Mouse (Mus musculus): ENCODE measurements around the gene Zfp536.
"Not testable (repeated sequence)": the region's sequence is repeated elsewhere in the genome, so short reads cannot be mapped to it uniquely, and the experiment has no call there.

The Zfp536 gene

DNA sequence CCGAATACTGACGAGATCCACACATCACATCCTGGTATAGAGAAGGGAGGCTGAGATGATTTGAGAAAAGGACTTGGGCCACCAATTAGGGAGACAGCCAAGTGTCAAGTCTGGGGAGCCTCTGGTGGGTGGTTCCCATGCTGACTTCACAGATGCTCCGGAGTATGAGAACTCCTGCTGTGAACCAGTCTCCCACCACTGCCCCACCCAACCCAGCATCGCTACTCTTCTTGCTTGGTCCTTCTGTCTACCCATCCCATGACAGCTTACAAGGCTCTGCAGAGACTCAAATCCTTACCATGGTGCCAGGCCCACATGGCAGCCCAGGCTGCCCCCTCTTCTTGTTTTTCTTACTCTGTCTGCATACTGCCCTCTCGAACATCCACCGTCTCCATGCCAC, 165.5 kb downstream of the Zfp536 start:
- no peak for DNase-seq (ENCODE audit: low read depth, low spot score)

DNA sequence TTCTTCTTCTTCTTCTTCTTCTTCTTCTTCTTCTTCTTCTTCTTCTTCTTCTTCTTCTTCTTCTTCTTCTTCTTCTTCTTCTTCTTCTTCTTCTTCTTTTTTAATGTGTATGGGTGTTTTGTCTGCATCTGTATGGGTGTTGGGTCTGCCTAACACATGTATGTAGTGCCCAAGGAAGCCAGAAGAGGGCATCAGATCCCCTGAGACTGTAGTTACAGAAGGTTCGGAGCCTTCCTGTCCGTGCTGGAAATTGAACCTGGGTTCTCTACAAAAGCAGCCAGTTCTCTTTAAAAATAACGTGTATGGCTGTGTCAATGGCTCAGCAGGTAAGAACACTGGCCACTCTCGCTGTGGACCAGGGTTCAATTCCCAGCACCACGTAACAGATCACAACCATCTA, 167.0 kb downstream of the Zfp536 start:
- DNase-seq (ENCODE audit: low read depth, low spot score): no peak

DNA sequence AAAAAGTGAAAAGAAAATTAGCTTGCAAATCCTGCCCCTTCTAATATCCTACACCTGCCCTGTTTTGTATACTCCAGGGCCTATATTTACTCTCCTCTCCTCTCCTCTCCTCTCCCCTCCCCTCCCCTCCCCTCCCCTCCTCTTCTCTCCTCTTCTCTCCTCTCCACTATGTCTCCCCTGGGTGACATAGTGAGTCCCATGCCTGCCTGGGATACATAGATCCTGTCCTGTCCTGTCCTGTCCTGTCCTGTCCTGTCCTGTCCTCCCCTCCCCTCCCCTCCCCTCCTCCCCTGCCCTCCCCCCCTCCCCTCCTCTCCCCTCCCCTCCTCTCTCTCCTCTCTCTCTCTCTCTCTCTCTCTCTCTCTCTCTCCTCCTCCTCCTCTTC, 169.9 kb downstream of the Zfp536 start:
- DNase-seq (ENCODE audit: low read depth, low spot score): not testable (repeated sequence)

DNA sequence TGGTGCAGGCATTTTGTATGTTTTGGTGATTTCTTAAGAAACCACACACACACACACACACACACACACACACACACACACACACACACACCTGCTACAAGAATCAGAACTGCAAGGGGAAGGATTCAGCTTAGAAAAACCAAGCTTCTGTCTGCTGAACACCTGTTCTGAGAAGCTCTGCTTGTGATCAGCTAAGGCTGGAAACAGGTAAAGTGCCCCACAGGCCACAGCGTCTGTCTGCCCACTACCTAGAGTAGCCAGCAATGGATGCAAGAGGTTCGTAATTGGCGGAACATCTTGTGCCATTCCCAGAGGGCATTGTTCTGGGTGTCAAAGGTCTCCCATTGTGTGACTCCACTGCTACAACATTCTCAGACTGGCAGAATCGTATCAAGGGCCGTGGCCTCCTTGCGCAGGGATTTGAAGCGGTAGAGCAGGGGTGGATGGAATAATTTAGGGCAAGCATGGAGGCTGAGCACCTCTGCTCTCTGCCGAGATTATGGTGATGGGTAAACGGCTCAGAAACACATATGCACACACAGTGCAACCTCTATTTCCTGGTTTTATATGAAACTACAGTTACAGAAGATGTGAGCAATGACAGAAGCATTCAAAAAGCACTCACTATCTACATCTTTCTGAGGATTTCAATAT, 170.4 kb downstream of the Zfp536 start:
- DNase-seq (ENCODE audit: low read depth, low spot score): no peak

DNA sequence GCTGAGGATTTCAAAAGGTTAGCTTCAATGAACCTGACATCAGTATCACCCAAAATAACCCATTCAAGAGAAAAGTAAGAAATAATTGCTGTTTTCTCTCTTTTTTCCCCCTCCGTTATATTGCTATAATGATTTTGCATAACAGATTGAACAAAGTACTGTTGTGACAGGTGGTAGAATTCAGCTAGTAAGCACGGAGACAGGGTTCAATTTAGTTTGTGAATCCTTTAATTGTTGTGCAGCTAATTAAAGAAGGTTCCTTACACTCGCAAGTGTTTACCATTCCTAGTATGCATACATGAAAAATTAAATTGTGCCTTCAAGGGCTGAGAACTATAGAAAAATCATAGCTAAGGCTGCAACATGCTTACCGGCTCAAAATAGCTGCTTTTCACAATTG, 173.1 kb downstream of the Zfp536 start:
- no peak for DNase-seq (ENCODE audit: low read depth, low spot score)

DNA sequence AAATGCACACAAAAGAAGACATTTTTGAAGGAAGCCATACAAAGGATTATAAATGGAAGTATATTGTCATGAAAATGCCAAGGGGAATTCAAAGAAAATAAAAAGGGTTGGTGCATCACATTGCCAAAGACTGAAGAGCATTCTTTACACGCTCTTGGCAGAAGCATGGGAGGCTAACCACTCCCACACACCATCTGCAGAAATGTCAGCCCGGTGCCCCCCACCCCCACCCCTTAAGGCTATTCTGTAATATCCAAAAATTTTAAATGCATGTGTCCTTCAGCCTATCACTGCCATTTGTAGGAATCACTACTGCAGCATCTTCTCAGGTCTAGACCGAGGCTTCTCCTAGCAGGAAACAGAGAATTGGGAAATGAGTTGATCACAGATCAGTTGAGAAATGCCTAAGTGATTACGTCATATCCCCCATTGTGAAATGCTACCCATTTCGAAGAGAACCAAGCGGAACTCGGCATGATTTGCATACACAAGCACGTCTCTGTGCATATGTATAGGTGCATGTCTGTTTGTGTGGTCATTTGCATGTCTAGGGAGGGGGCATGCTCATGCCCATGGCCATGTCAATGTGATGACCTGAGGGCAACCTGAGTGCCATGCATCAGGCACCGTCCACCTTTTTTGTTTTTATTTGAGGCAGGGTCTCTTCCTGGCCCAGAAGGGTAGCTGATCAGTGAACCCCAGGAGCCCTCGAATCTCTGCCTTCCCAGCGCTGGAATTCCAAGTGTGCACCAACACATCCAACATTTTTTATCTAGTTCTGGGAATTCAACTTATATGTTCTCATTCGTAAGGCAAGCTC, 179.0 kb downstream of the Zfp536 start:
- no peak for DNase-seq (ENCODE audit: low read depth, low spot score)

DNA sequence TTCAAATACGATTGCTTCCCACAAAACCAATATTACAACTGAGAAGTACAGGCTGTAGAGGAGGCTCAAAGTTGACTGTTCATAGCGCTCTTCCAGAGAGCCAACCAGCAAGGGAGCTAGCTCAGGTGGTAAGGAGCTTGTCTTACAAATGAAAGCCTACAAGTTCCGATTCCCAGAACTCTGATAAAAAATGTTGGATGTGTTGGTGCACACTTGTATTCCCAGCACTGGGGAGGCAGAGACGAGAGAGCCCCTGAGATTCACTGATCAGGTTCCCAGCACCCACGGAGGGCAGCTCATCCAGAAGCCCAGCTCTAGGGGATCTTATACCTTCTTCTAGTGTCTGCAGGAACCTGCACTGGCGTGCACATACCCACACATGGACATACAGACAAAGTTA, 179.9 kb downstream of the Zfp536 start:
- DNase-seq (ENCODE audit: low read depth, low spot score): no peak

DNA sequence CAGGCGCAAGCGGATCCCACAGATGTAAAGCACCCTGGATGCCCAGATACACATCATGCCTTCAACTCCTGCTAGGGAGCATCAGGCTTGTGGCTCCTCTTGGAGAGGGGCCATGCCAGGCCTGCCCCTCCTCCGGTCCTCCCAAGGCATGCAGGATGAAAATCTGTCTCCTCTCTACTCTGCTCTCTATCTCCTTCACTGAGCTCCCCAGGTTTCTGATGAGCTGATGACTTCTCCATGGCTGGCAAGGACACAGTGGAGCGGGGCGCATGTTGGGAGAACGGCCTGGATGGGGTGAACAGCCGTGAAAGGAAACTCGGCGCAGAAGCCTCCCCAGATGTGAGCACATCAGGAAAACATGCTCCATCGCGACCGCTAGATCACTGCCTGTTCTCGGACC, 186.7 kb downstream of the Zfp536 start:
- DNase-seq (ENCODE audit: low read depth, low spot score): no peak

DNA sequence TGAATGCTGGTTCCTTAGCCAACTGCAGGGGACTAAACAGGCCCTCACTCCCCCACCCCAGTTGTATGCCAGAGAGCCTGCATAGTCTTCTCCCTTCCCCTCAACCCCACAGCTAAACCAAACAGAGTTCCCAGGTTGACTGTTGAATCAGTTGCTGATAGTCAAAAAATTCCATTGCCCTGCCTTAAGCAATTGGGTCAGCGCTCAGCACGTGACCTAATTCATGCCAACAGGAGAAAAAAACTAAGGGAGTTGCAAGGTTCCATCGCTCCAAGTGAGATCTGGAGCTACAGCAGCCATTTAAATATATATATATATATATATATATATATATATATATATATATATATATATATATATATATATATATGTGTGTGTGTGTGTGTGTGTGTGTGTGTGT, 192.2 kb downstream of the Zfp536 start:
- DNase-seq (ENCODE audit: low read depth, low spot score): no peak

DNA sequence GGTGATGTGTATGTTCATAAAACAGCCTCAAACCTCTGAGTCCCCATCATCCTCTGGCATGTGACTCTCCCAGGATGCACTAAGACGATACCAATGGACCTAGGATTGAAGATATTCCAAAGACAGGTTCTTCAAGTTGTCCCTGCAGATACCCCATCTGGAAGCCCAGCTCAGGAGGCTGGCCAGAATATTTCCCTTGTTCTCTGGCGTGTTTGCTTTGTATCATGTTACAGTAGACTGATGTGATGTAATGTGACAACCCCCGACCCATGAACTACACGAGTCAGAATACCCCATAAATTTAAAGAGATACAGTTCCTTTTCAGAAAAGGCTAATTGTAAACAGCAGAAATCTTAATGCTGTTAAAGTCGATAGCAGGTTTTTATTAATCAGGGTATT, 192.9 kb downstream of the Zfp536 start:
- no peak for DNase-seq (ENCODE audit: low read depth, low spot score)

DNA sequence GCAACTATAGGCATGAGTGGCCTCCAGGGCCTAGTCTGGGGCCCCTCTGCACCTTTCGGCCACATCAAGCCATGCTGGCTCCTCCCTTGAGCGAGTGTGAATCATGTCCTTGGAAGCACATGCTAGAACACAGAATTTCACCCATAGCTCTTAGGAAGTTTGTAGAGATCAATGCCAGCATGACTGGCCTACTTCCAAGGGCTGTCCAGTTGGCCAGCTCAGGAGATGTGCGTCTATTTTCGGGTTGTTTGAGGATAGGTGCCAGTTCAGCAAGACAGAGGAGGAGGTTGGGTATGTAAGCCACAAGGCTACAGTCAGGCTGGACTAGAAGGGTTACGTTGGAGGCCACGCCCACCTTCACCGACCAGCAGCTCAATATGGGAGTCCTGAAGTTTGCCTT, 201.4 kb downstream of the Zfp536 start:
- DNase-seq (ENCODE audit: low read depth, low spot score): no peak

DNA sequence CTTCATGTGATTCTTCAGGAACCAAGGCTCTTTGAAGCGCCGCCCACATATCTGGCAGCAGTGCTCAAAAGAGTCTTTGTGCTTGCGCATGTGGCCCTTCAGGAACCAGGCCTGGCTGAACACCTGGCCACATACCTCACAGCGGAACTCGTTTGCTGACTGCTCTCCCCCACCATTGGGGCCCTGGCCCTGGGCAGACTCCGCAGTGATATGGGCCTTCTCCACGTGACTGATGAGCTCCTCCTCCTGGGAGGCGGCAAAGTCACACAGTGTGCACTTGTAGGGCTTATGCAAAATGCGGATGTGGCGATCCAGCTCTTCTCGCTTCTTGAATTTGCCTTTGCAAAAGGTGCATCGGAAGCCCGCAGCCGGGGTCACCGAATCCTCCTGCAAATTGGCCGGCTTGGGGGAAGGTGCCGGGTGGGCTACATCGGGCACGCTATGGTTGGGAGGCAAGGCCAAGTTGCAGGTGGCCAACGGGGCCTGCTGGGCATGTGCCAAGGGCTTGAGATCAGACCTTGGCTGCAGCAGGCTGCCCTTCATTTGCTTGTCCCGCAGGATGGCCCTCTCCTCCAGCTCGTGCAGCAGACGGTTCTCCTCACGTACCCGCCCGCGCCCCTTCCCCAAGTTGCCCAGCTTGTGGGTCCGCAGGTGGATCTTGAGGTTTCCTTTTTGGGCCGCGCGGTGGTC, 204.5 kb downstream of the Zfp536 start:
- no peak for DNase-seq (ENCODE audit: low read depth, low spot score)

DNA sequence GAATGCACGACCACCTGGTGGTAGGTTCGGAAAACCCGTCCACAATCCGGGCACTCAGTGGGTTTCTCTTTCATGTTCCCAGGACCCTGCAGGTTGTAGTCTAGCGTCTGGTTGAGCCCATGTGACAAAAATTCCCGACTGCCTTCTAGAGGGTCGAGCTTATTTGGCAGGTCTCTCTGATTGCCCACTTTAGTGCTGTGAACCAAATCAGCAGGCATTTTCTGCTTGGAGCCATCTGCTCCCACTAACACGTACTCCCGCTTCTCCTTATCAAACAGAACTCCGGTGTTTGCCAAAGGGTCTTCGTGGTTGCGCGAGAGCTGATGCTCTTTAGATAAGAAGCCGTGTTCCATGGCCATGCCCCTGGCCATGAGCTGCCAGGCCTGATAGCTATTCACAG, 205.4 kb downstream of the Zfp536 start:
- no peak for DNase-seq (ENCODE audit: low read depth, low spot score)

DNA sequence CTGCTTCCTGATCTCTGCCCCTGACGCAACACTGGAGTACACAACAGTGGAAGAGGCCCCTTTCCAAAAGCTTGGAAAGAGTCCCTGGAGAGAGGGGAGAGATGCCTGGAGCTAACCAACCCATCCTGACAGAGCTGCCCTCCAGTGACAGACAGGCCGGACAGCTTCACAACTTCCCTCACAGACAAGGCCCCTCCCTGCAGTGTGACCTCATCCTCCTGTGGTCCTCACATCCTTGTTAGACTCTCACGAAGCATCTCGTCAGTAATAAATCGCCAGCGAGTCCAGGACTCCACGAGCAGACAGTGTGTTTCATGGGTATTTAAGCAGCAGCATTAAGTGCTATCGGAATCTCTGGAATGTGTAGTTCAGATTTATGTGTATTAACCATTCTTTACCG, 207.4 kb downstream of the Zfp536 start:
- no peak for DNase-seq (ENCODE audit: low read depth, low spot score)

DNA sequence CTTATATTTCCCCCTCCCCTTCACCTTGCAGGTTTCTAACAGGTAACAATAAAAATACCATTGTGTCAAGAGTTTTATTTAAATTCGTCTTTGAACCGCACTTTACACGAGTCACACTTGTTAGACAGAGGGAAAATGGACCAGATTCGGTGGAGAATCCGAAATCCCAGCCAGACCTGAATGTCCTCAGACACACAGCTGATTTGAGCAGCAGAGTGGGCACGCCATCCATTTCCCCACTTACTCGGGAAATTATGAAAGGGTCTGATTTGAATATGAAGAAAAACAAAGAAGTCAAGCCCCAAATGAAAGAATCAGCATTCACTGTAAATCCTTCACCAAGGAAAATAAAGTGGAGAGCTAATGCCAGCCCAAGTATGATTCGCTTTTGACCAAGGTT, 208.1 kb downstream of the Zfp536 start:
- no peak for DNase-seq (ENCODE audit: low read depth, low spot score)

DNA sequence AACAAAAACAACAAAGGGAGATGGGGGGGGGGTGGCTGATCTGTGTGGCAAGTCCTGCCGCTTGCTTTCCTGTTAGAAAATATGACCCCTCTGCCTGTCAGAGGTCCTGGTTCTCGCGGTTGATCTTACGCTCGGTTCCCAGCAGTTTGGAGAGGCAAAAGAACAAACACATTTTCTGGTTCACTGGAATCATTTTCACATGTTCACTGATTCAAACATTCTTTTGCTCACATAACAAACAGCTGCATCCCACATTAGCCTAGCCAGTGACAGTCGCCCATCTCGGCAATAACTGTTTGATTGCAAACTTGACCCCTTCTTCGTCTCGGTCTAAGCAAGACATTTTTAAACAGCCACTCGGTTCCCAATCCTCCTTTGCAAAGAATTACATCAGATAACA, 208.8 kb downstream of the Zfp536 start:
- DNase-seq (ENCODE audit: low read depth, low spot score): no peak

DNA sequence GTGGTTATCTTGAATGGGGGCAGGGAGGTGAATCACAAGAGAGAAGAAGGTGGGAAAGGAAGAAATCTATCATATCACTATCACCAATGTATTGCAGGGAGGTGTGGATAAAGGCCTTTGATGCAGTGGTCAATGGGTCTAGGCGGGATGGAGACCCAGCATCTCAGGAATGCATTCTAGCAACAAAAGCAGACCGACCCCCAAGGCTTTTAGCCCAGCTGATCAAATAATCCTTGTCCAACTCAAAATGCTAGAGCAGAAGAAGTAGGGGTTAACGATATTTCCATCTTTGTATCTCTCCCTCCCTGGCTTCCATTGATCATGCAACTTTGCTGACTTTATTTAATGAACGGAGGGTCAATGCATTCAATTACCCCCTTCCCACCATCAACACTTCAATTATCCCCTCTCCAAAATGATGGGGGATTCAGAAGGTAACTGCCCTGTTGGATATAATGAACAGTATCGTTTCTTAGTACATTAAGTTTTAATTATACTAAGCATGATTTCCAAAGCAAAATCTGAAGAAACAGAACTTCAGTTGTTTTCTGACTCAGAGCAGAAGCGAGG, 209.5 kb downstream of the Zfp536 start:
- no peak for DNase-seq (ENCODE audit: low read depth, low spot score)

DNA sequence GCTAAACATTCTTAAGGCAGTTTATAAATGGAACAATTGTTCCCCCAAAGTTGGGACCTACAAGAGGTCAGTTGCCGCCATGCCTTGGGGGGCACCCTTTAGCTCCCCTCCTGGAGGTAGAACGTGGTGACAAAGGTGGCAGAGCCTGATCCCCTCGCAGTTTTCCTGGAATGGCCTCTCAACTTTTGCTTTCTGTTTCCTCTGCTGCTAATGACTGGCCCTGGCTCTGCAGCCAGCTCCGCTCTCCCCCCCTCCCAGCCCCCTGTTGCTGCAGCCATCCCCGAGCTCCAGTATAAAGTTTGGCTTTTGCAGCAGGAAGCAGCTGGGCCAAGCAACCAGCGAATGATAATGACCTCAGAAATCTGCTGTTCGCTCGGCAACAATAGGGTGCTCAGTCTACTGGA, 210.3 kb downstream of the Zfp536 start:
- peak; percentile 52 for DNase-seq (ENCODE audit: low read depth, low spot score)

DNA sequence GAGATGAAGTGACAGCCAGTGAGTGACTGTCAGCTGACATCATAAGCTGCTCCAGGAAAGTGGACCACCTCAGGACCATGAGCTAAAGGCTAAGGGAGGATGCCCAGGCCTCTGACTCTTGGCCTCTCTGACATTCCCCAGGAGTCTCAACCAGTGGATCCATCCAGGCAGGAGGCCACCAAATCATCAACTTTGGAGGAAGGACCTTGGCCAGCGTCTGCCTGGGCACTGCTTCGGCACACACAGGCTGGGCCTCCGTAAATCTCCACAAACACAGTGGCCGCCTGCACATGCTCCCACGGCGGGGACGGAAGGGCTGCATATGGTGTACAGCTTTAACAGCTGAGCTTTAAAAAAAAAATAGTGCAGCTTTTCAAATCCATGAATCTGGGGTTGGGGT, 210.9 kb downstream of the Zfp536 start:
- DNase-seq (ENCODE audit: low read depth, low spot score): no peak

DNA sequence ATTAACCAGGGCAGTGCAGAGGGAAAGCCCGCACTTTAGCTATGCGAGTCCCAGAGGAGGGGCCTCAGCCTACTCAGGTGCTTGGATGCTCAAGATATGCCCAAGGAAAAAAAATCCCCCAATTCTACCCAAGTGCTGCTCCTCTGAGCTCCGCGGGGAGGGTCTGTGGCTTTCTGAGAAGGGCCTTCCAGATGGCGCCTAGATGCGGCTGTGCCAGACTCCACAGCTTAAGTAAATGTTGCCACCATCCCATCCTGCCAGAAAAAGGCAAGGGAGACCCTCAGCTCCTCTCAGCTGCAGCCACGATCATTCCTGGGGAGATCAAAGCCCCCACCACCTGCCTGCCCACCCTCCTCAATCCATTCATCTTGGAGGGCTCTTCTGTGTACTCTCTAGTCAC, 212.9 kb downstream of the Zfp536 start:
- DNase-seq (ENCODE audit: low read depth, low spot score): no peak

DNA sequence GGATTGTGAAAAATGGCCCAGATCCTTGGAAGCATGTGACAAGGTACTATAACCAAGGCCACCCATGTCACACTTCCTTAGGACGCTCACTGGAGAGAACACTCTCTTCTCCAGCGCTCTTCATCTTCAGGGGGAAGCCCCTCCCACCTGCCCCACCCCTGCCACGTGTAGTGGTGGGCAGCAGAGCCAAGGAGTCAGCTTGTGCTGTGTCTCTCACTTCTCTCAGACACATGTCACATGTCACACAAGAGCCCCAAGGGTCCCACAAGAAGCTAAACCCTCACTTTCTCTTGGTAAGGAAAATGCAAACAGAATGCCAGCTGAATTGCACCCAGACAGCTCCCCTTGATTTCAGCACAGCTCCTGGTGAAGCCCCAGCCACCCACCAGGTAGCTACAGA, 213.6 kb downstream of the Zfp536 start:
- DNase-seq (ENCODE audit: low read depth, low spot score): no peak

DNA sequence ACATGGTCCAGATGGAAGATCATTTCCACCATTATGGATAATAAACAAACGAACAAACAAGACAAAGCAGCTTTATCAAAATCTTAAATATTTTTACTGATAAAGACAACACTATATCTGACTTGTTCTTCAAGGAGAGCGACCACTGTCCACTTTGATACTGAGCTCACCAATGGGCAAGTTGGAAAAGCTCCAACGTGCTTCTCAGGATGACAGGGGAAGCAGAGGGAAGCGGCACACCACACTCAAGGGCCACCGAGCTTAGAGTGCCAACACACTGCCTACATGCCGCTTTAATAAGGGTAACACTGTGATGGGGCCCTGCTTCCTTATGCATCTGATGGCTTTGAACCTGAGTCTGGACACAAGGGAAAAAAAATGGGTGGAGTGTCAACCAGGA, 214.1 kb downstream of the Zfp536 start:
- no peak for DNase-seq (ENCODE audit: low read depth, low spot score)

DNA sequence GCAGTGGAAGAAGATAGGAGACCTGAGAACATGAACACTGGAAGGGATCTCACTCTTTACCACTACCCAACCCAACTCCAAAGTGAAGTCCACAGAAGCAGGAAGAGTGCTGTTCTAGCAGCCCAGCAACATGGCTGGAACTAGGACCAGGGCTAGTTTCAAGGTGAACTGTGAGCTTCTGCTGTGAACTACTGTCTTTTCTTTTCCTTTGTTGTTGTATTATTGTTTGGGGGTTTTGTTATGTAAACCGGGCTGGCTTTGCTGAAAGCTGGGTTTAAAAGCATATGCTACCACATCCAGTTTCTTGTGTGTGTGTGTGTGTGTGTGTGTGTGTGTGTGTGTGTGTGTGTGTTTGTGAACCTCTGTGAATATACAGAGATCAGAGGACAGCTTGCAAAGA, 216.6 kb downstream of the Zfp536 start:
- no peak for DNase-seq (ENCODE audit: low read depth, low spot score)
